Mouse (Mus musculus): ENCODE data around the gene Plau.

The Plau gene

GRCm38 (mm10) chr14:20844671-20845576 is 8.5 kb downstream of the Plau start:
- DNase-seq (ENCODE audit: low spot score in 2 of 2): no peak

GRCm38 (mm10) chr14:20845577-20846088 is 9.2 kb downstream of the Plau start:
- DNase-seq (ENCODE audit: low spot score in 2 of 2): no peak

DNA sequence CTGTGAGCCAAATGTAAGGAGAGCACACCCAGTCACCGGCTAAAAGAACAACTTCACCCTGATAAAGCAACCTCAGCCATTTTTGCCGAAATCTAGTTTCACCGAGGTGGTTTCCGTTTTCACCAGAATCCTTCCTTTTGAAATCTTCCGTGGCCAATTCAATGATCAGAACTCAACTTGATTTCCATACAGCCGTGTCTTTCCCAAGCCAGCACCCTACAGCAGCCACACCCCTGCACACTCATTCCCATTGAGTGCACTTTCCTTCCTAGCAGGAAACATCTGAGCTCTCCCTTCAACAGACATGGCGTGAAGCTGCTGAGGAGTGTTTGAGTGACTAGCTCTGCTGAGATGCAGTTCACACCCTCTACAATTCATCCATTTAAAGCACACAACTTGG is 9.8 kb downstream of the Plau start:
- DNase-seq (ENCODE audit: low spot score in 2 of 2): no peak

DNA sequence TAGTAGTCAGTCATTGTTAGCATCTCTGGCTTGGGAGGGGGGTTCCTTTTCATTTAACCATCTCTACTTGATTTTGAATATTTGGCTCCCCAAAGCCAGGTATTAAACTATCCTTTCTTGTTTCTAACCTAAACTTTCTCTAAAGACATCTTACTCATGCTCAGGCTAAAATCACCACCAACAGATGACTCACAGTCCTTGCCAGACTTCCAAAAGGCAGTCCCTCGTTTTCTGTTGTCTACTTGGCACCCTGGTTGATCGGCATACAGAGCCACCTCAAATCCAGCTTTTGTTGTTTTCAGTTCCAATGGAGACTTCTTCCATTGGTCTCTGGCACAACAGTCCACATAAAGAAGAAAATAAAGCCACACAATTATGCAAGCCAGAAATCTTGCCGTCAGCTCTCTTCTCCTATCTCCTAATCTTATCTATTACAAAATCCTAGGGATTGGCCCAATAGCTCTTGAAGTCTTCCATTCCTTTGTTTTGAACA is 11.2 kb downstream of the Plau start:
- DNase-seq (ENCODE audit: low spot score in 2 of 2): no peak

GRCm38 (mm10) chr14:20849753-20850152 is 13.3 kb downstream of the Plau start:
- no peak for DNase-seq (ENCODE audit: low spot score in 2 of 2)

GRCm38 (mm10) chr14:20850498-20850897 is 14.0 kb downstream of the Plau start:
- DNase-seq (ENCODE audit: low spot score in 2 of 2): no peak

- no peak for DNase-seq (ENCODE audit: low spot score in 2 of 2)
Measured at GRCm38 (mm10) chr14:20851776-20852175, 15.3 kb downstream of the Plau start.

DNA sequence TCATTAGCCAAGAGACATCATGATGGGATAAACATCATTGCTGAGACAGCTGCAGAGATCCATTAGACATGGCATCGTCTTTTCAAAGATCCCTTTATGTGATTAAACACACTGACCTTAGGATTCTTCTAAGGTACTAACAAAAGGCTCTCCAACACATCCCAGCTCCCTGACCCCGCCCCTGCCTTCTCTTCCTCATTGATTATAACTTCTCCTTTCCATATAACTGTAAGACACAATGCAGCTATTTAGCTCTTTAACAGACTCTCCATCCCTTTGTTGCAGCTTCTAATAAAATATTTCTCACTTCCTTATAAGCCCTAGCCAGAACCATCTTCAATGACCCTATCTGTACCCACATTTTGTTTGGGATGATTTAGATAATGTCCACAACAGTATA is 24.7 kb downstream of the Plau start:
- no peak for DNase-seq (ENCODE audit: low spot score in 2 of 2)

GRCm38 (mm10) chr14:20861559-20861958 is 25.1 kb downstream of the Plau start:
- no peak for DNase-seq (ENCODE audit: low spot score in 2 of 2)

DNA sequence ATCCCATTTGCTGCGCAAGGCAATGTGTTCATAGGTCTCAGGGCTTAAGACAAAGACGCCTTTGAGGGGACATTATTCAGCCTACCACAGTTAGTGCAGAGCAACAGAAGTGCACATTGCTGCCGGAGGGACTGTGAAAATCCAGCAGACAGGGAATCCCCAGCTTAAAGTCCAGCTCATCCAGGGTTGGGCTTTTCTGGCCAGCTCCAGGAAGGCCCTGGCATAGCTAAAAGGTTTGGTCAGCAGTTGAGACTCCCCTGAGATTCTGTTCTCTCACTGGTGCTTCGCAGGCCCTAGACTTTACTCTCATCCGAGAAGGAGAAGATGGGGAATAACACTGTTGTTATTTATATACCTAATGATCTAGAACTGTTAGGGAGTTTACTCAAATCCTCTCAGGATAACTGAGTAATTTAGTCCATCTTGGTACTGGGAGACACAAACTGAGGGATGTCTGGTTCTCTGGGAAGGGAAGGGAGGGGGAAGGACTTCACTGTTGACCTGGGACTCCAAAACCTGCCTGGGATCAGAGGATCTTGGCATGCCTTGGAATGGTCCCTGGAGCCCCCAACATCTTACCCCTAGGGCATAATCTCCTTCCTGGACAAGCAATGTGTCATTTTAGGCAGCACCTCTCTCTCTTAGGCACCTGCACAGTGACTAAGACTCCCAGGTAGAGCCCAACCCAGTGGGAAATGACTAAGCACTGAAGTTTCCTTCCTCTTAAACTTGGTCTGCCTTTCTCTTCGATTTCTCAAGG is 27.0 kb downstream of the Plau start:
- DNase-seq (ENCODE audit: low spot score in 2 of 2): no peak

GRCm38 (mm10) chr14:20864192-20864591 is 27.7 kb downstream of the Plau start:
- DNase-seq (ENCODE audit: low spot score in 2 of 2): no peak

DNA sequence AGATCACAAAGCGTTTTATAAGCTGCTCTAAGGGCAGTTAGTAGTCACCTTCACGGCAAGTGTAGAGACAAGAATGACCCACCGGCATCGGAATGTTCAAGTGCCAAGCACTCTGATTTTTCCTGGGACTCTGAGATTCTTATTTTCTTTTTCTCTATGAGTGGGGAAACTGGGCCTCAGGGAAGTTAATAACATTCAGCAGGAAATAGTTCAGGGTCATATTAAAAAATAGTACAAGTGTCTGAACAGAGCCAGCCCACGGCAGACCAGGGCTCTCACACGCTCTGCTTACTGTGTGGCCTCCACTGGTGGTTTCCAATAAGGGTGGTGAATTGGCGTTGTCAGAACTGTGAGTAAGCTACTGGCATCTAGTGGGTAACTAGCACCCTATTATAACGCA is 29.1 kb downstream of the Plau start:
- no peak for DNase-seq (ENCODE audit: low spot score in 2 of 2)

- DNase-seq (ENCODE audit: low spot score in 2 of 2): no peak
Measured at GRCm38 (mm10) chr14:20866365-20866764, 29.9 kb downstream of the Plau start.

GRCm38 (mm10) chr14:20870110-20870509 is 33.6 kb downstream of the Plau start:
- no peak for DNase-seq (ENCODE audit: low spot score in 2 of 2)

DNA sequence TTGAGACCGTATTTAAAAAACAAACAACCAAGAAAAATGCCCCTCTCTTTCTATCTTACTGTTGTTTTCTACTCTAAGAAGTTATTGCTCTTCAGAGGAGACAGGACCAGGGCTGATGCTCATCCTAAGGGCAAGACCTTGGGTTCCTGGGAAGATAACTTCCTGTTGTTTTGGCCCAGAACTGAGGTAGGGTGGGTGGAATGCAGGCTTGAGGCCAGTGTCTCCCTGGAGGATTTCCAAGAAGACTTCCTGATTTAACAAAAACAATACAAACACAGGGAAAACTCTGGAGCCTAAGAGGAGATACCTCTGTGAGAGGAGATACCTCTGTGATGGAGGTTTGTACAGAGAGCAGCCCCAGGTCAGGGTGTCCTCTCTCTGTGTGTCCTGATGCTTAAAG is 35.0 kb downstream of the Plau start:
- no peak for DNase-seq (ENCODE audit: low spot score in 2 of 2)

DNA sequence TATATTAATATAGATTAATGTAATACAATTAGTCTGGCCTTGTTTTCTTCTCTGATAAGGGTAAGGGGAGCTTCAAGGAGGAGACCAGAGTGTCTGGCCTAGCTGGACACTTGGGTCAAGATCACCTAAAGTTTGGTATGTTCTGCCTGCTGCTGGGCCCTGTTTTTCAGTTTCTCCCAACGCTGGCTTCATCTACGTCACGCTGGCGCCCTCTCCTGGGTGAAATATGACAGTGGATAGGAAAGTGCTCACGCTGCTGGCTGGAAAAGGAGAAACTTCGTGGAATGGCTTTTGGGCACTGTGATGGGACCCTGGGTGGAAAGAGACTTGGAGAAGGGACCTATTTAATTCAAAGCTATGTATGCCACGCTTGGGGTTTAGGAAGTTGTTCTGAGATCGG is 36.8 kb downstream of the Plau start:
- peak; percentile 57 to 83 for DNase-seq (ENCODE audit: low spot score in 2 of 2)

- DNase-seq (ENCODE audit: low spot score in 2 of 2): no peak
Measured at GRCm38 (mm10) chr14:20873931-20874330, 37.5 kb downstream of the Plau start.

- no peak for DNase-seq (ENCODE audit: low spot score in 2 of 2)
Measured at GRCm38 (mm10) chr14:20884691-20885090, 48.2 kb downstream of the Plau start.

GRCm38 (mm10) chr14:20885091-20885888 is 48.8 kb downstream of the Plau start:
- no peak for DNase-seq (ENCODE audit: low spot score in 2 of 2)

- DNase-seq (ENCODE audit: low spot score in 2 of 2): peak in 1 of 2 experiments; percentile 17
Measured at GRCm38 (mm10) chr14:20886266-20886665, 49.8 kb downstream of the Plau start.

DNA sequence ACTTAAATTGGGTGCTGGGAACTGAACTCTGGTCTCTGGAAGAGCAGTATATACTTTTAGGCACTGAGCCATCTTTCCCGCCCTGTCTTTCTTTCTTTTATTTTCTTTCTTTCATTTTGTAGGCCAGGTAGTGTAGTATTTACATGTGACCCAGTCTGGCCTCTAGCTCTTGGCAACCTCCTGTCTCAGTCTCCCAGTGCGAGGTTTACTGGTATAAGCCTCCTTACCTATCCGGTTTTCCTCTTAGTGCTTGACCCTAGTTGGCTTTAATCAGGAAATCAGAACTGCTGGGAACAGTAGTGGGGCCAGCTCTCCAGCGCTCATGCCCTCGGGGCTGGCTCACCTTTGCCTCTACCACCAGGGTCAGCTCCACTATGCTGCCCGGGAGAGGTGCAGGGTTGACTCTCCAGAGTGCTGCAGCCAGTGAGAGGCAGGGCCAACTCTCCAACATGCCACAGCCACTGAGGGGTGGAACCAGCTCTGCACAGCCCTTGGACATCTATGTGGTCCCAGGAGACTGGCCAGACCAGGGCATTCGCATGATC is 51.2 kb downstream of the Plau start:
- DNase-seq (ENCODE audit: low spot score in 2 of 2): no peak

Data from frontal cortex, postnatal 10 days (tissue).